In the genomic region with DNA sequence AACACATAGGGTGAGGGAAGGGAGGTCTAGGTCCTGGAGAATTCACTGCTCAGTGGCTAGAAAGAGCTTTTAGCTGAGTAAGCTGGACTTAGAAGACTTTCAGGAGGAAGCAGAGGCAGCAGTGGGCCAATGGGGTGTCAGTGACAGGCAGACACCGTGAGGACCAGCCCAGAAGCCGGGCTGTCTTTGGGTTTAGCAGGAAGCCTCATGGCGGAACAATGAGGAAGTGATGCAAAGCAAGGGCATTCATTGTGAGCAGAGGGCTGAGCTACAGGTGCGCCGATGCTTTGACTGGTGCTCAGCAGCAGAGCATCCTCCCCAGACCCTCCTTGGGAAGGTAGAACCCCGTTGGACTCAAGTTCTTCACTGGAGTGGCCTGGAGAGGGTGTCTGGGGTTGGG, we compare ENCODE assay signal across 12 mouse cellular contexts. TPM values are rescaled to one million over a fixed set of nuclear protein-coding genes. Genes with fewer than 3 reads are reported as not detected.
DNase-seq lines count a peak whose midpoint lies in the region; ATAC-seq and TF ChIP-seq lines count a peak whose summit lies in the region.
"Had no signal": no experiment of that assay in that cellular context is flagged by ENCODE, and none has a peak within 500 bp of the region (broad histone marks: within the 10 kb centered on the region; RNA-seq: fewer than 3 reads in every experiment).

No protein-coding gene starts in this region.

- H3K4me1 ChIP-seq in hindbrain, embryonic 13.5 days (replicated peaks), result peaks cover 56% of the 10 kb centered on the region
- H3K4me1 ChIP-seq in hindbrain, embryonic 14.5 days (replicated peaks; ENCODE audit: control insufficient read depth, insufficient read depth, low read length), result peaks cover 26% of the 10 kb centered on the region

- no peaks in the 10 kb centered on the region for H3K9me3 ChIP-seq in hindbrain, embryonic 13.5 days
- H3K9me3 ChIP-seq in hindbrain, embryonic 14.5 days (ENCODE audit: control insufficient read depth, low read length), result no peaks in the 10 kb centered on the region

- H3K27me3 ChIP-seq in hindbrain, embryonic 13.5 days, result no peaks in the 10 kb centered on the region
- H3K27me3 ChIP-seq in hindbrain, embryonic 14.5 days (ENCODE audit: control insufficient read depth, insufficient read depth, low read length), result no peaks in the 10 kb centered on the region

- H3K36me3 ChIP-seq in hindbrain, embryonic 13.5 days, result peaks cover 33% of the 10 kb centered on the region
- peaks cover 24% of the 10 kb centered on the region for H3K36me3 ChIP-seq in hindbrain, embryonic 14.5 days (replicated peaks; ENCODE audit: control insufficient read depth, insufficient read depth)

- 68% methylated on average over 6 of the region's 6 CpGs for whole genome bisulfite sequencing in hindbrain, embryonic 13.5 days
- 73% methylated on average over 6 of the region's 6 CpGs for WGBS in hindbrain, embryonic 14.5 days

- no peak for ATAC-seq in hindbrain, embryonic 13.5 days (ENCODE audit: low FRiP score)
- no peak for ATAC-seq in hindbrain, embryonic 14.5 days (ENCODE audit: low FRiP score)
- ATAC-seq in megakaryocyte progenitor cell, adult 5-6 weeks (replicated peaks; ENCODE audit: poor library complexity), result peak; percentile 54
- ATAC-seq: intestine, postnatal 0 days had no signal

- no peak overlapping the region for H3K4me2 ChIP-seq in hindbrain, embryonic 13.5 days
- H3K4me2 ChIP-seq in hindbrain, embryonic 14.5 days (replicated peaks), result no peak overlapping the region

- no peak overlapping the region for H3K4me3 ChIP-seq in hindbrain, embryonic 13.5 days
- no peak overlapping the region for H3K4me3 ChIP-seq in hindbrain, embryonic 14.5 days (replicated peaks; ENCODE audit: low read length)
- no peak overlapping the region for H3K4me3 ChIP-seq in layer of hippocampus, adult 2 months

- TF ChIP-seq CTCF in layer of hippocampus, adult 2 months (conservative IDR thresholded peaks at IDR 0.05), result no peak

- no peak for DNase-seq in hindbrain, embryonic 14.5 days (ENCODE audit: low spot score)
- DNase-seq in B cell, adult 2 months, result peak; percentile 69
- peak; percentile 45 for DNase-seq in brain, adult 2 months (ENCODE audit: low read depth, low spot score)
- no peak for DNase-seq in gastrocnemius, adult 8-10 months (ENCODE audit: low spot score in 2 of 2)
- DNase-seq in kidney, adult 9 months, result no peak
- DNase-seq in layer of hippocampus, adult 2 months (ENCODE audit: low spot score in 2 of 2), result no peak
- DNase-seq: adrenal gland, postnatal 25 days; cerebellum, postnatal 36 days; gastrocnemius, postnatal 36 days had no signal

- H3K9ac ChIP-seq in hindbrain, embryonic 13.5 days, result peak overlapping the region; percentile 49; the same call in 1 of the 2 replicates
- H3K9ac ChIP-seq in hindbrain, embryonic 14.5 days, result no peak overlapping the region

- H3K27ac ChIP-seq in hindbrain, embryonic 13.5 days, result no peak overlapping the region; the same call in 1 of the 2 replicates
- H3K27ac ChIP-seq in hindbrain, embryonic 14.5 days, result no peak overlapping the region
- H3K27ac ChIP-seq in layer of hippocampus, adult 2 months, result no peak overlapping the region

RNA-seq across cellular contexts. Expression of a gene that starts 3.8 kb away (rescaled TPM):
- polyA plus RNA-seq in hindbrain, embryonic 13.5 days (2015; fragmentation: Nextera tagmentation; extraction: Ambion mirVana), result 17.1 and 17.8 TPM in 2 replicates
- 23.3 and 27.7 TPM in 2 replicates for polyA plus RNA-seq in hindbrain, embryonic 14.5 days (2014; fragmentation: Nextera tagmentation; extraction: Ambion mirVana)
- 24.7 and 25.2 TPM in 2 replicates for total RNA-seq in megakaryocyte progenitor cell, adult 5-6 weeks (2015)
- total RNA-seq in megakaryocyte progenitor cell, adult 5-6 weeks (2017), result 22.8 and 28.8 TPM in 2 replicates
- 10 to 100 TPM; 42.1 to 49.6 (median 44.0) TPM for total RNA-seq in gastrocnemius, adult 8-10 months (2022)
- 10 to 100 TPM; 85.6 to 98.6 TPM for total RNA-seq in layer of hippocampus, adult 2 months (2021)

Comparison
In these comparisons a context has a peak if more than half of its experiments do, and no peak if none do; other contexts are left out.
1. DNase-seq: peak in B cell, adult 2 months (2 of 2) and brain, adult 2 months (single experiment); none in hindbrain, embryonic 14.5 days (single experiment), gastrocnemius, adult 8-10 months (0 of 2), kidney, adult 9 months (single experiment) and layer of hippocampus, adult 2 months (0 of 2).